Mouse (Mus musculus) CD4-positive, CD25-positive, alpha-beta regulatory T cell, adult 2 months (primary cell): ENCODE data around the gene Pmis2.

Experiments used
- DNase-seq: peaks from one replicate; pipeline ENCODE4 v3.0.0-alpha.2; 2012; ENCODE audit warnings: low read depth, low spot score

The Pmis2 gene

GRCm38 (mm10) chr7:30671480-30671879 lies at the start of gene Pmis2:
Gene Pmis2, minus strand, starts transcription at chr7:30671605.
- DNase-seq: no peak

- no peak for DNase-seq
These were observed 48.3 kb upstream of the Pmis2 start for GRCm38 (mm10) chr7:30719669-30720068.

GRCm38 (mm10) chr7:30717716-30718046 lies 46.3 kb upstream of the Pmis2 start:
- no peak for DNase-seq

DNA sequence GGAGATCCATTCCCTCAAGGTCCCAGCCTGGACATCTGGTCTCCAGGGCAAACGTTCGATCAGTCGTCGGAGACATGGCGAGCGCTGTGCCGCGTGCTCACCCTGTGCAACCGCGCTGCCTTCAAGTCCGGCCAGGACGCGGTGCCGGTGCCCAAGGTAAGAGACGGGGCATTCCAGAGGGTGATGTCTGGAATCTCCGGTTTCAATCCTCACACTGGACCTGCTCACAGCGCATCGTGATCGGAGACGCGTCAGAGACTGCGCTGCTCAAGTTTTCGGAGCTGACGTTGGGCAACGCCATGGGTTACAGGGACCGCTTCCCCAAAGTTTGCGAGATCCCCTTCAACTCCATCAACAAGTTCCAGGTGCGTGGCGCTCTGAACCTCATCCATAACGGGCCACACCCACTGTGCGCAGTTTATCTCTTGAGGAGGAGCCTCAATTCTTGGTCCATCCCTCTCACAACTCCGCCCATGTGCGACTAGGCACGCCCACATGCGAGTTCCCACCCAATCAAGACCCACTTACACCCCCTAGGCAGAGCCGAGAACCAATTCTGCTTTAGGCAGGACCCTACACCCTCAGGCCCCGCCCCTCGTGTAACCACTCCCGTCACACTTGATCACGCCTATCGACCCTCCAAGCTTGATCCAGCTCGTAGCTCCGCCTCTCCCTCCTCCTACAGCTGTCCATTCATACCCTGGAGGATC lies 45.8 kb upstream of the Pmis2 start:
- DNase-seq: peak; percentile 73

- DNase-seq: no peak
These were observed 40.5 kb upstream of the Pmis2 start, which contains the start of gene Atp4a for GRCm38 (mm10) chr7:30711942-30712341. Gene Atp4a, plus strand, starts transcription at chr7:30712209.

- no peak for DNase-seq
These were observed 36.0 kb upstream of the Pmis2 start for GRCm38 (mm10) chr7:30707441-30707840.

DNA sequence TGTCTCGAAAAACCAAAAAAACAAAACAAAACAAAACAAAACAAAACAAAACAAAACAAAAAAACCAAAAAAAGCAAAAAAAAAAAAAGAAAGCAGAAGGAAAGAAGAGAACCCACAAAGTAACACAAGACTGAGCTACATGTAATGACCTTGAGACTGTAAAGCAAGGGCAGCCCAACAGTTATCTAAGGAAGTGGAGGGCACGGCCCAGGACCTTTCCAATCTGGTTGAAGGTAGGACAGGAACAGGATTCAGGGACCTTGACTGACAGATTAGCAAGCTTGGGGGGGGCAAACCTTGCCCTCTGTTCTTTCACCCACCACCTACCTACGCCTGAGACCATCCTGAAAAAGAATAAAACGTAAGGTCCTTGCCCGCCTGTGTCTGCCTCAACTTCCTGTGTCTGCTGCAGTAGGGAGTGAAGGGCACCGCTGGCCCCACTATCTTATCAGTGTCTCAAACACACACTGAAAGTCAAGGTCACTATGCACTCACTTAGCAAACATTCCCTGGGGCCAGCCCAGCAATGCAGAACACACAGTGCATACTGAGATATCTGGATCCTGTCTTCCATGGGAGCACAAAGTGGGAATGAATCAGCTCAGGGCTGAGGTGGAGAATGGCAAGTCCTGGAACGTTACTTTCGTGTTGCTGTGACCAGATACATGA lies 34.9 kb upstream of the Pmis2 start:
- DNase-seq: no peak

DNA sequence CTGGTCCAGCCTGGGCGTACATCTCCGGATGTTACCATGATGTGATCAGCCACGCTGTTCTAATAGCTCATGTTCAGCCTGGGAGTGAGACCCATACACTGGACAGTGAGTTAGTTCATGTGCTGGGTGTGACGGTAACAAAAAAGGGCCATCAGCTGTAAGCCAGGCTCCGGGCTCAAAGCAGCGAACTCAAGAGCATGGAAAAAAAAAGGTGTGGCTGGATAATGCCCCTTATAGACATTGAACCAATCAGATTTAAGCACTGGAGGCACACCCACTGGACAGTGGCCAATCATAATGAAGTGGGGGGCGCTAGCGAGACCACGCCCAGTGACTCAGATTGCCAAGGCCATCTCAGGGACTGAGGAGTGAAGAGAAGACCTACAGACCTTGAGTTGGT lies 27.2 kb upstream of the Pmis2 start, which contains the start of gene 2200002J24Rik:
2200002J24Rik (plus strand) TSS at position 338 of the 400 bp plus-strand sequence.
- DNase-seq: no peak

DNA sequence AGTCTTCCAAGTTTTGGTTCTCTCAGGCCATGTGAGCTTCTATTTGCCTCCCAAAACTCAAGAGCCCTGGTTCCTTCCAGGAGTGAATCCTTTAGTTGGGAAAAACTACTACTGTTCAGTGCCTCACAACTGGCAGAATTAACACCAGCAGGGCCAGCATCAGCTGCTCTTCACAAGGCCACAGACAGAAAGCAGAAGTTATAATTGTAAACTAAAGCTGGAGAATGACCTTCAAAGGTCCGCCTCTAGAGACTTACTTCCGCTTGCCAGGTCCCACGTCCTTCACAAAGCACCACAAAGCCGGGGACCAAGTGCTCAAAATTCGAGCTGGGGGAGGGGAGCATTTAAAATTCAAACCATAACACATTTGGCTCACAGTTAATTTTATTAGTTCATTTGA lies 26.7 kb upstream of the Pmis2 start:
- DNase-seq: no peak

- no peak for DNase-seq
These were observed 16.9 kb upstream of the Pmis2 start for GRCm38 (mm10) chr7:30688325-30688724.

DNA sequence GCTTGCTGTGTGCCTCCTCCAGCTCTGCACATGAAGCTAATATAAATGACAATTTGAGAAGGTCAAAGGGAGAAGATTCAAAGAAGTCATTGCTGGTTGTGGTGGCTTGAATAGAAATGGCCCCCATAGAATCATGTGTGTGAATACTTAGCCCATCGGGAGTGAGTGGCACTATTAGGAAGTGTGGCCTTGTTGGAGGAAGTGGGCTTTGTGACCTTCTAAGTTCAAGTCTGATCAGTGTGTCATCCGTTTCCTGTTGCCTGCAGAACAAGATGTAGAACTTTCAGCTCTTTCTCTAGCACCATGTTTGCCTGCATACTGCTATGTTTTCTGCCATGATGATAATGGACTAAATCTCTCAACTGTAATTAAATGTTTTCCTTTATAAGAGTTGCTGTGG lies 12.0 kb upstream of the Pmis2 start:
- DNase-seq: no peak

- no peak for DNase-seq
These were observed 10.5 kb upstream of the Pmis2 start for GRCm38 (mm10) chr7:30681897-30682296.

GRCm38 (mm10) chr7:30678263-30678975 lies 7.0 kb upstream of the Pmis2 start:
- DNase-seq: peak; percentile 11

DNA sequence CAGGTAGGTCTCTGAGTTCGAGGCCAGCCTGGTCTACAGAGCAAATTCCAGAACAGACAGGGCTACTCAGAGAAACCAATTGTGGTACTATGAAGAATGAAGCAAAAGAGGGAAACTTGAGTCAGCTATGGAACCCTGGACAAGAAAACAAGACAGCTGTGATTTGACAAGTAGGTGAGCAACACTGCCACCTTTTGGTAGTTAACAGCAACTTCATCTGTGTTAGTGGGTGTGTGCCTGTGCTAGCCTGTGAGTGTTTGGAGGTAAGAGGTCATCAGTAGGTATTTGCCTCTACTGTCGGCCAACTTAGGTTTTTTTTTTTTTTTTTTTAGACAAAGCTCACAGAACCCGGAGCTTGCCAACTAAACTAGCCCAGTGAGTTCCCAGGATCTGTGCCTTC lies 2.2 kb downstream of the Pmis2 start:
- DNase-seq: peak; percentile 66

DNA sequence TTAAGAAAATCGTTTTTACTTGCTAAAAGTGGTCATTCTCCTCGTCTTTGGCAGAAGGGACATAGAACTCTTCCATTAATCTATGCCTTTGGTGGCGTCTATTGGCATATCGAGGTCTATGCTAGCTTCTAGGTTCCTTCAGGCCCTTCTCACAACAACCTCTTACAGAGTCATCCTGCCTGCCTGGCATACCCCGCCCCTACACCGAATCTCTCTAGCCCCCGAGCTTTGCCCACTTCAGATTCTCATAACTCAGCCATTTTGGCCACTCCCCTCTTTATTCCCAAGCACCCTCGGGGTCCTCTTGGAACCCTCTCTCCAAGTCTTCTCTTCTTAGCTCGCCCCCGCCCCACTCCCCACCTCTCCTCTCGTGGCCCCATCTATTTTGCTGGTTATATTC lies 6.1 kb downstream of the Pmis2 start:
- peak; percentile 17 for DNase-seq

- DNase-seq: peak; percentile 97
These were observed 6.7 kb downstream of the Pmis2 start, which contains the start of gene Haus5 for GRCm38 (mm10) chr7:30664529-30665200. Gene Haus5, minus strand, starts transcription at chr7:30664994.

DNA sequence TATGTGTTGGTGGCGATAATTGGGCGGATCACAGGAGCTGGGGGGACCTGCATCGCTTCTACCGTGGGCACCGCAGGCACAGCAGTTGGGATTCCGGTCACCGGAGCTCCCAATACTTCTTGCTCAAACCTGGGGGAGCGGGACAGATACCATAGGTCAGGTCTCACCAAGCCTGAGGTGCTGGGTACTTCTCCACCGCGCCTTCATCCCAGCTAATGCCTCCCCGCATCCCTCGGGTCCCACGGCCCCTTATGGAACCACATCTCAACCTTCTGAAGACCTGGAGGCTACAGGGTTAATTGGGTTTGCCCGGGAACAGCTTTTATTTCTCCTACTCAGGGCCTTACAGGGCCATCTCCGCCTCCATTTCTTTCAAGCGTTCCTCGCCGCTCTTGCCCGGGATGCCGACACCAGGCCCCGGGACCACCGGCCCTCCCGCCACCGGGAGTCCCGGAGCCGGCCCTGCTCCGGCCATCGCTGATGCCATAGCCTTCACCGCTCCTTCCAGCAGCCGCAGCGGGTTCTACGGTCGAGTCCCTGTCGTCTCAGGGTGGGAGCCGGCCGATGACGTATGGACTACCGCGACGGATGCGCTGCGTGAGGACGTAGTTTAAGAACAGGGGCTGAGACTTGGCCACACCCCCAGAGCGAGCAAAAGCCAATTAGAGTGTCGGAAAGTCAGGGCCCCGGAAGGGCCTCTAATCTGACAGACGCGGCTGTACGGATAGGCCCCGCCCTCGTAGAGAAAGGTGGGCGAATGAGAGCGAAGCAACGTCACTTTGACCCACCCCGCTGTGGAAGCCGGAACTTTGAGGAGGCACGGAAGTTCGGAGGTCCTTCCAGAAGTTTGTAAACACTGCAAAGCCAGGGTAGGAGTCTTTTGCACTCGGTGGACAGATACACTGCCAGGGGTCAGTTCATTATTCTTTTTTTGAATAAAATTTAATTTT lies 21.5 kb downstream of the Pmis2 start, which contains the start of gene Rbm42:
Rbm42 (minus strand) TSS at position 727 of the 950 bp plus-strand sequence.
- peak; percentile 99 for DNase-seq

DNA sequence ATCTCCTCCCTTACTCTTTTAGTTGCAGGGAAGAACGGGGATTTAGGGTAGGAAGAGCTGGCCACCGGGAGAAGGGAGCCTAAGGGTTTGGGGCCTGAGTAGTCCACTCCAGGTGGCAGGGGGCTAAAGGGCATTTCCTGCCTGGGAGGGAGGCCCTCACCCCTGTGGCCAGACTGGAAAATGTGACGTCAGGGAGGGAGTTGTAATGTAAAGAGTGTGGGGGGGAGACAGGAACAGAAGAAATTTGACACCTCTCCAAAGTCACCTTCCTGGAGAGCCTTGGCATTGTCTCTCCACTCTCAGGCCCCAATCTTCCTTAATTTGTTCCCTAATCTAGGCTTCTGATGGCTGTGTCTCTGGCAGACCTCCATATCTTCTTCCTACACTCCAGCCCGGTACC lies 32.3 kb downstream of the Pmis2 start:
- no peak for DNase-seq

DNA sequence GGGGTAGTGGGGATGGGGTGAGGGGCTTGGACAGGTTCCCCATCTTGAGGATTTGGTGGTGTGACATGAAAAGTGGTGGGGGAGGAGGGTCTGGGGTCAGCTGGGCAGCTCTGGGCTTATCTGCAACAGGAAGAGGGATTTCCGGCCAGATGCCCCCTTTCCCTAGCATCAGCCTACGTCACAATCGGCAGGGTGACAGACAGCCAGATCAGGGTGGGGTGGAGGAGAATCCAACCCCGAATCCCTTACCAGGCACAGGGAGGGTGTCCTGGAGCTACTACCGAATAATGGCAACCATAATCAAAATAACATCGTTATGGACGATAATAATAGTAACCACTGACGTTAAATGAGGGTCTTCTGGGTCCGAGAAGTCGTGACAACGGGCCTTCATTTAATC lies 35.0 kb downstream of the Pmis2 start:
- DNase-seq: no peak

DNA sequence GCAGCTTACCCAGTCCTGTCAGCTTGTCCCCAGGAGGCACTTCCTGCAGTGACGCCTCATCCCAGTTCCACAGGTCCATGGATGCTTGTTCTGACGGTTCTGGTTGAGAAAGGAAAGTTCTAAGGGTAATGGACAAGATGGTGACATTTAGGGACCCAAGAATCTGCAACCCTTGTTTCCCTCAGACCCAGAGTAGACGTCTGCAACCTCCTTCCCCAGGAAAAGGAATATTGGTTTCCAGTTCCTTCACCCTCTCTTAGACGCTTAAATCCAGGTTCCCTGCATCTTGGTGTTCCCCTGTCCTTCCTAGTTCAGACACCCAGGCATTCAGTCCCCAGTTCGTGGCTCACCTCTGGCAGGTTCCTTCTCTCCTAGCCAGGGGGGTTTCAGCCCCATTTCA lies 35.7 kb downstream of the Pmis2 start, which contains the start of gene Etv2:
Etv2 (minus strand) TSS at position 101 of the 400 bp plus-strand sequence.
- no peak for DNase-seq

DNA sequence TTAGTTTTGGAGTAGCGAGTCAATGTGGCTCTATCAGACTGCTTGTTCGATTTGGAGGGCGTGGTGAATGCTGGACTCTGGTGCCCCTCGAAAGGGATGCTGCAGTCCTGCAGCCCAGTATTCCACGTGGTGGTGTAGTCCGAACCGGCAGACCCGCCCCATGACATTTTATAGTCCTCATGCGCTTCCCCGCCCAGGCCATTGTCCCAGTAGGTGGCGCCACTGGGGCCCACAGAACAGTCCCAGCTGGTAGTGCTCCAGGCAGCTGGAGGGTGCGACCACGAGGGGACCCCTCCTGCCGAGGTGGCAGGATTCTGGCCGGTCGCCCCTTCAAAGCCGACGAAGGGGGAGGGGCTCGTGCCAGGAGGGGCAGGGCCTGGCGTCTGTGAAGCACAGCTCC lies 36.8 kb downstream of the Pmis2 start:
- peak; percentile 72 for DNase-seq
